Mouse (Mus musculus): ENCODE measurements around the gene Sft2d1. TPM values are rescaled to one million over a fixed set of nuclear protein-coding genes. Genes with fewer than 3 reads are reported as not detected.
"Not testable (repeated sequence)": the region's sequence is repeated elsewhere in the genome, so short reads cannot be mapped to it uniquely, and the experiment has no call there.

The Sft2d1 gene
- polyA plus RNA-seq (2014; fragmentation: Nextera tagmentation; extraction: Ambion mirVana), result 73.2 and 83.3 TPM in 2 replicates

GRCm38 (mm10) chr17:8310838-8311614 is at the start of gene Sft2d1:
Sft2d1 (plus strand) TSS chr17:8311102.
- Histone ChIP-seq H3K9ac (ENCODE audit: low read depth, low read length) (peak within 1 kb of the TSS; percentile 77), H3K4me2 (peak within 1 kb of the TSS; percentile 73), H3K27ac (ENCODE audit: low read depth, low read length) (peak within 1 kb of the TSS; percentile 44; the same call in 1 of the 2 replicates), H3K36me3 (ENCODE audit: control insufficient read depth, insufficient read depth, low read length) (0 out of 2 replicates have a peak, but pooled peaks cover 2% of the 10 kb centered on the region), H3K27me3 (replicated peaks; ENCODE audit: control insufficient read depth, insufficient read depth, low read length) (no peaks in the 10 kb centered on the region), H3K9me3 (ENCODE audit: control insufficient read depth, low read length) (no peaks in the 10 kb centered on the region), H3K4me3 (ENCODE audit: low read depth, low read length) (peak within 1 kb of the TSS; percentile 78), H3K4me1 (replicated peaks; ENCODE audit: control insufficient read depth, insufficient read depth, low read length) (peaks cover 12% of the 10 kb centered on the region)
- DNase-seq (ENCODE audit: low spot score), result peak; percentile 93
- peak; percentile 97 for ATAC-seq (replicated peaks; ENCODE audit: low FRiP score)
- under 1% methylated on average over 47 of the region's 54 CpGs for WGBS

- H3K4me1 ChIP-seq (replicated peaks; ENCODE audit: control insufficient read depth, insufficient read depth, low read length); H3K4me3 ChIP-seq (ENCODE audit: low read depth, low read length); H3K4me2 ChIP-seq; H3K27me3 ChIP-seq (replicated peaks; ENCODE audit: control insufficient read depth, insufficient read depth, low read length); H3K9ac ChIP-seq (ENCODE audit: low read depth, low read length); H3K27ac ChIP-seq (ENCODE audit: low read depth, low read length); H3K36me3 ChIP-seq (ENCODE audit: control insufficient read depth, insufficient read depth, low read length); DNase-seq (ENCODE audit: low spot score); ATAC-seq (replicated peaks; ENCODE audit: low FRiP score); H3K9me3 ChIP-seq (ENCODE audit: control insufficient read depth, low read length): not testable (repeated sequence)
- WGBS, result 16% methylated on average over 7 of the region's 7 CpGs
These were observed 46.3 kb upstream of the Sft2d1 start for GRCm38 (mm10) chr17:8264638-8265037.

- Histone ChIP-seq H3K4me3 (ENCODE audit: low read depth, low read length) (no peak overlapping the region), H3K27me3 (replicated peaks; ENCODE audit: control insufficient read depth, insufficient read depth, low read length) (0 out of 2 replicates have a peak, but pooled peaks cover 7% of the 10 kb centered on the region), H3K4me1 (replicated peaks; ENCODE audit: control insufficient read depth, insufficient read depth, low read length) (0 out of 2 replicates have a peak, but pooled peaks cover 2% of the 10 kb centered on the region), H3K4me2 (no peak overlapping the region), H3K27ac (ENCODE audit: low read depth, low read length) (no peak overlapping the region), H3K9me3 (ENCODE audit: control insufficient read depth, low read length) (no peaks in the 10 kb centered on the region), H3K36me3 (ENCODE audit: control insufficient read depth, insufficient read depth, low read length) (no peaks in the 10 kb centered on the region), H3K9ac (ENCODE audit: low read depth, low read length) (no peak overlapping the region)
- no peak for ATAC-seq (replicated peaks; ENCODE audit: low FRiP score)
- WGBS, result 31% methylated on average over 6 of the region's 6 CpGs
- DNase-seq (ENCODE audit: low spot score), result no peak
These were observed 38.7 kb upstream of the Sft2d1 start for GRCm38 (mm10) chr17:8272054-8272749.

- no peak for ATAC-seq (replicated peaks; ENCODE audit: low FRiP score)
- WGBS, result 50% methylated on average over 6 of the region's 6 CpGs
- H3K36me3 ChIP-seq (ENCODE audit: control insufficient read depth, insufficient read depth, low read length), result no peaks in the 10 kb centered on the region
These were observed 38.0 kb upstream of the Sft2d1 start for GRCm38 (mm10) chr17:8272951-8273350.

GRCm38 (mm10) chr17:8276071-8276470 is 34.8 kb upstream of the Sft2d1 start:
- H3K27me3 ChIP-seq (replicated peaks; ENCODE audit: control insufficient read depth, insufficient read depth, low read length), result 0 out of 2 replicates have a peak, but pooled peaks cover 3% of the 10 kb centered on the region

More at GRCm38 (mm10) chr17:8272951-8273350, 38.0 kb upstream of the Sft2d1 start:
- DNase-seq (ENCODE audit: low spot score), result no peak
- no peak overlapping the region for H3K27ac ChIP-seq (ENCODE audit: low read depth, low read length)
- H3K4me3 ChIP-seq (ENCODE audit: low read depth, low read length), result no peak overlapping the region
- H3K4me1 ChIP-seq (replicated peaks; ENCODE audit: control insufficient read depth, insufficient read depth, low read length), result 0 out of 2 replicates have a peak, but pooled peaks cover 2% of the 10 kb centered on the region
- no peak overlapping the region for H3K4me2 ChIP-seq
- H3K9ac ChIP-seq (ENCODE audit: low read depth, low read length), result no peak overlapping the region
- 0 out of 2 replicates have a peak, but pooled peaks cover 7% of the 10 kb centered on the region for H3K27me3 ChIP-seq (replicated peaks; ENCODE audit: control insufficient read depth, insufficient read depth, low read length)
- no peaks in the 10 kb centered on the region for H3K9me3 ChIP-seq (ENCODE audit: control insufficient read depth, low read length)

GRCm38 (mm10) chr17:8276680-8277079 is 34.2 kb upstream of the Sft2d1 start:
- Histone ChIP-seq H3K4me1 (replicated peaks; ENCODE audit: control insufficient read depth, insufficient read depth, low read length) (0 out of 2 replicates have a peak, but pooled peaks cover 2% of the 10 kb centered on the region), H3K36me3 (ENCODE audit: control insufficient read depth, insufficient read depth, low read length) (no peaks in the 10 kb centered on the region), H3K4me3 (ENCODE audit: low read depth, low read length) (no peak overlapping the region), H3K27ac (ENCODE audit: low read depth, low read length) (no peak overlapping the region), H3K4me2 (no peak overlapping the region), H3K9me3 (ENCODE audit: control insufficient read depth, low read length) (no peaks in the 10 kb centered on the region), H3K27me3 (replicated peaks; ENCODE audit: control insufficient read depth, insufficient read depth, low read length) (0 out of 2 replicates have a peak, but pooled peaks cover 3% of the 10 kb centered on the region), H3K9ac (ENCODE audit: low read depth, low read length) (no peak overlapping the region)
- no peak for DNase-seq (ENCODE audit: low spot score)
- ATAC-seq (replicated peaks; ENCODE audit: low FRiP score), result no peak
- WGBS, result 73% methylated on average over 7 of the region's 7 CpGs

More at GRCm38 (mm10) chr17:8276071-8276470, 34.8 kb upstream of the Sft2d1 start:
- WGBS, result 63% methylated on average over 4 of the region's 4 CpGs
- no peak for ATAC-seq (replicated peaks; ENCODE audit: low FRiP score)
- Histone ChIP-seq H3K27ac (ENCODE audit: low read depth, low read length) (no peak overlapping the region), H3K9ac (ENCODE audit: low read depth, low read length) (no peak overlapping the region), H3K4me3 (ENCODE audit: low read depth, low read length) (no peak overlapping the region), H3K4me1 (replicated peaks; ENCODE audit: control insufficient read depth, insufficient read depth, low read length) (0 out of 2 replicates have a peak, but pooled peaks cover 2% of the 10 kb centered on the region), H3K36me3 (ENCODE audit: control insufficient read depth, insufficient read depth, low read length) (no peaks in the 10 kb centered on the region), H3K9me3 (ENCODE audit: control insufficient read depth, low read length) (no peaks in the 10 kb centered on the region), H3K4me2 (no peak overlapping the region)
- DNase-seq (ENCODE audit: low spot score), result no peak

GRCm38 (mm10) chr17:8277266-8277665 is 33.6 kb upstream of the Sft2d1 start:
- no peak overlapping the region for H3K4me2 ChIP-seq
- no peaks in the 10 kb centered on the region for H3K36me3 ChIP-seq (ENCODE audit: control insufficient read depth, insufficient read depth, low read length)
- 92% methylated on average over 3 of the region's 3 CpGs for WGBS
- H3K4me1 ChIP-seq (replicated peaks; ENCODE audit: control insufficient read depth, insufficient read depth, low read length), result 0 out of 2 replicates have a peak, but pooled peaks cover 2% of the 10 kb centered on the region
- DNase-seq (ENCODE audit: low spot score), result no peak
- H3K9ac ChIP-seq (ENCODE audit: low read depth, low read length), result no peak overlapping the region
- no peaks in the 10 kb centered on the region for H3K9me3 ChIP-seq (ENCODE audit: control insufficient read depth, low read length)
- H3K4me3 ChIP-seq (ENCODE audit: low read depth, low read length), result no peak overlapping the region
- 0 out of 2 replicates have a peak, but pooled peaks cover 3% of the 10 kb centered on the region for H3K27me3 ChIP-seq (replicated peaks; ENCODE audit: control insufficient read depth, insufficient read depth, low read length)
- no peak for ATAC-seq (replicated peaks; ENCODE audit: low FRiP score)
- no peak overlapping the region for H3K27ac ChIP-seq (ENCODE audit: low read depth, low read length)

- Histone ChIP-seq H3K27me3 (replicated peaks; ENCODE audit: control insufficient read depth, insufficient read depth, low read length) (0 out of 2 replicates have a peak, but pooled peaks cover 3% of the 10 kb centered on the region), H3K4me3 (ENCODE audit: low read depth, low read length) (no peak overlapping the region), H3K4me2 (no peak overlapping the region), H3K9me3 (ENCODE audit: control insufficient read depth, low read length) (no peaks in the 10 kb centered on the region), H3K9ac (ENCODE audit: low read depth, low read length) (no peak overlapping the region), H3K4me1 (replicated peaks; ENCODE audit: control insufficient read depth, insufficient read depth, low read length) (peaks cover 2% of the 10 kb centered on the region), H3K36me3 (ENCODE audit: control insufficient read depth, insufficient read depth, low read length) (no peaks in the 10 kb centered on the region), H3K27ac (ENCODE audit: low read depth, low read length) (no peak overlapping the region)
- ATAC-seq (replicated peaks; ENCODE audit: low FRiP score), result no peak
- 66% methylated on average over 3 of the region's 3 CpGs for WGBS
- DNase-seq (ENCODE audit: low spot score), result no peak
These were observed 32.5 kb upstream of the Sft2d1 start for GRCm38 (mm10) chr17:8278356-8278755.

All from liver, embryonic 11.5 days (tissue).